Comparison of ENCODE assay signal across 8 mouse cellular contexts in genomic region chr6:72787322-72787947, GRCm38 (mm10). TPM values are rescaled to one million over a fixed set of nuclear protein-coding genes. Genes with fewer than 3 reads are reported as not detected.
A peak's percentile ranks its signal among the peaks of the same experiment; 100 is the strongest.
DNase-seq lines count a peak whose midpoint lies in the region; TF ChIP-seq lines count a peak whose summit lies in the region.

No protein-coding gene starts in this region.

- intact Hi-C loops in gastrocnemius, adult 2 months (cut with DNase I) = loop anchor here (5.0 kb wide), 2 partner anchors 40 to 95 kb away; no protein-coding TSS in a partner anchor

- no peak for TF ChIP-seq CTCF in gastrocnemius, adult 2 months (IDR thresholded peaks at IDR 0.05)
- no peak for TF ChIP-seq CTCF in embryonic fibroblast, embryonic 13.5 days (IDR thresholded peaks at IDR 0.05; ENCODE audit: borderline replicate concordance, insufficient read depth, low read length)

- peaks cover 22% of the 10 kb centered on the region for H3K27me3 ChIP-seq in midbrain, embryonic 10.5 days (ENCODE audit: low read depth, poor library complexity, severe bottlenecking)

- no peaks in the 10 kb centered on the region for H3K9me3 ChIP-seq in midbrain, embryonic 10.5 days (replicated peaks)

- TF ChIP-seq POLR2A in embryonic fibroblast, embryonic 13.5 days (IDR thresholded peaks at IDR 0.05; ENCODE audit: low read depth, low read length) = no peak

- 1% methylated on average over 19 of the region's 19 CpGs for WGBS in midbrain, embryonic 10.5 days

- peaks cover 40% of the 10 kb centered on the region for H3K36me3 ChIP-seq in midbrain, embryonic 10.5 days

- H3K4me1 ChIP-seq in embryonic fibroblast, embryonic 13.5 days (ENCODE audit: control insufficient read depth, insufficient read depth, low read length) = no peaks in the 10 kb centered on the region
- H3K4me1 ChIP-seq in midbrain, embryonic 10.5 days = peaks cover 30% of the 10 kb centered on the region

- peak; percentile 54 for DNase-seq in gastrocnemius, adult 2 months
- DNase-seq in gastrocnemius, adult 18-20 months (ENCODE audit: low spot score) = no peak
- DNase-seq in kidney, adult 9 months = peak; percentile 12
- peak; percentile 47 for DNase-seq in midbrain, embryonic 10.5 days (ENCODE audit: low spot score)
- no peak for DNase-seq in frontal cortex, postnatal 14 days (ENCODE audit: low spot score in 2 of 2)
- no peak for DNase-seq in urinary bladder, postnatal 10 days (ENCODE audit: low spot score)
- no peak for DNase-seq in thymus, postnatal 4 days

- H3K4me3 ChIP-seq in gastrocnemius, adult 2 months = peak overlapping the region; percentile 92
- H3K4me3 ChIP-seq in embryonic fibroblast, embryonic 13.5 days (ENCODE audit: insufficient read depth, low read length) = peak overlapping the region; percentile 71
- H3K4me3 ChIP-seq in midbrain, embryonic 10.5 days = peak overlapping the region; percentile 92

- peak overlapping the region; percentile 91 for H3K27ac ChIP-seq in gastrocnemius, adult 2 months
- no peak overlapping the region for H3K27ac ChIP-seq in embryonic fibroblast, embryonic 13.5 days (ENCODE audit: insufficient read depth, low read length)
- peak overlapping the region; percentile 95 for H3K27ac ChIP-seq in midbrain, embryonic 10.5 days (replicated peaks)

RNA-seq across cellular contexts. Expression of gene Tcf7l1, which starts 1.6 kb away (rescaled TPM):
- 1 to 10 TPM; 4.9 to 7.5 TPM for total RNA-seq in gastrocnemius, adult 2 months (2021)
- 1 to 10 TPM; 4.3 to 5.3 TPM for total RNA-seq in gastrocnemius, adult 18-20 months (2021)
- polyA plus RNA-seq in embryonic fibroblast, embryonic 13.5 days (2011; ENCODE audit: insufficient read length, low read depth, missing spikeins) = 34.0 and 54.0 TPM in 2 replicates
- 24.2 and 25.7 TPM in 2 replicates for polyA plus RNA-seq in midbrain, embryonic 10.5 days (2016; fragmentation: Nextera tagmentation; extraction: Ambion mirVana)

Comparison
In these comparisons a context has a peak if more than half of its experiments do, and no peak if none do; other contexts are left out.
1. DNase-seq: peak in gastrocnemius, adult 2 months (single experiment), kidney, adult 9 months (single experiment) and midbrain, embryonic 10.5 days (single experiment); none in gastrocnemius, adult 18-20 months (single experiment), frontal cortex, postnatal 14 days (0 of 2), urinary bladder, postnatal 10 days (single experiment) and thymus, postnatal 4 days (single experiment).
2. Peak in every context shown above with its lines, with median percentiles within 50 percentile points of each other: H3K4me3 ChIP-seq.